Comparison of ENCODE assay signal across 8 mouse cellular contexts in the genomic region with DNA sequence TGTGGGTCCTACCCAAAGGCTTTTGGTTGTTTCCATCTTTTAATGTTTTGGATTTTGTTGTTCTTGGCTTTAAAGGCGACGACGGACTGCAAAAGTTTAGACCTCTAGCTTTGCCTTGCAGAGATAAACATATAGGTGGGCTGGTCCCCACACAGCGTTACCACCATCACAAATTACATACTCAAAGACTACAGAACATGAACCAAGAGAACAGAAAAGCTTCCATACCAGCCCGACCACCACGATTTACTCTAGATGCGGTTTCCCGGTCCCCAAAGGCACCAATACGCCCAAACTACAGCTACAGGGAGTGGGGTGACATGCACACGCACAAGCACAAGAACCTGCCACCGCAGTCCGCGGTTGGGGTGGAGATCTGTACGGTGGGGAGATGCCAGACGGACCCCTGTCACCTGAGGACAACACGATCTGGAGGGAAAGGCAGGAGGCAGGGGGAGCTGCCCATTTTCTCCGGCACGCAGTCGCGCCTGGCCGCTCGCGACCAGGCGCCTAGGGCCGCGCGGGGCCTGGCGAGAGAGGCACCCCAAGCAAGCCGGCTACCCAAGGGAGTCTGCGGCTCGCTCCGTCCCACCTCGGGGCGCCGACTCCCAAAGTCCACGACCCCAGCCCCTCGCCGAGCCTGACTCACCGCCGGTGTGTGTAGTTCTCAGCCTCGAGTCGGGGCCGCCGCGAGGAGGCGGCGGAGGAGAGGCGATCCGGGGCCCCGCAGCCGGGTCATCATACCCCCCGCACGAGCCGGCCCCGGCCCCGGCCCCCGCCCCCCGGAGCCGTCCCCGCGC. TPM values are rescaled to one million over a fixed set of nuclear protein-coding genes. Genes with fewer than 3 reads are reported as not detected.
A peak's percentile ranks its signal among the peaks of the same experiment; 100 is the strongest.
DNase-seq lines count a peak whose midpoint lies in the region; ATAC-seq and TF ChIP-seq lines count a peak whose summit lies in the region.

No protein-coding gene starts in this region.

- H3K27me3 ChIP-seq in heart, embryonic 11.5 days (ENCODE audit: control insufficient read depth, insufficient read depth, low read length): no peaks in the 10 kb centered on the region
- H3K27me3 ChIP-seq in limb, embryonic 10.5 days (ENCODE audit: low read depth, poor library complexity, severe bottlenecking): no peaks in the 10 kb centered on the region
- H3K27me3 ChIP-seq in midbrain, embryonic 15.5 days (replicated peaks): no peaks in the 10 kb centered on the region

- peak; percentile 29 to 34 for DNase-seq in layer of hippocampus, postnatal 36 days
- no peak for DNase-seq in layer of hippocampus, adult 11-12 months (ENCODE audit: low spot score)
- DNase-seq in ES-E14 (ENCODE audit: low read depth, low spot score): no peak
- DNase-seq in cerebellum, postnatal 14 days: peak; percentile 59 to 67
- DNase-seq in limb, embryonic 10.5 days (ENCODE audit: low spot score): peak; percentile 76
- DNase-seq in thymus, postnatal 25 days: peak; percentile 58

- peak overlapping the region; percentile 82 to 95 for H3K4me3 ChIP-seq in ES-E14 (ENCODE audit: insufficient read depth in 1 of 2, low read depth in 1 of 2, low read length in 2 of 2, poor library complexity in 1 of 2, severe bottlenecking in 1 of 2)
- H3K4me3 ChIP-seq in heart, embryonic 11.5 days (ENCODE audit: low read depth, low read length): peak overlapping the region; percentile 96
- peak overlapping the region; percentile 98 for H3K4me3 ChIP-seq in limb, embryonic 10.5 days
- peak overlapping the region; percentile 84 for H3K4me3 ChIP-seq in midbrain, embryonic 15.5 days

- H3K27ac ChIP-seq in ES-E14 (ENCODE audit: insufficient read depth, low read depth, low read length, poor library complexity, severe bottlenecking): no peak overlapping the region; the same call in none of the 2 replicates
- H3K27ac ChIP-seq in heart, embryonic 11.5 days (ENCODE audit: low read depth, low read length): peak overlapping the region; percentile 90
- peak overlapping the region; percentile 98 for H3K27ac ChIP-seq in limb, embryonic 10.5 days
- H3K27ac ChIP-seq in midbrain, embryonic 15.5 days: peak overlapping the region; percentile 91

- H3K36me3 ChIP-seq in ES-E14 (ENCODE audit: control insufficient read depth, insufficient read depth, low read length, poor library complexity, severe bottlenecking): no peaks in the 10 kb centered on the region
- H3K36me3 ChIP-seq in heart, embryonic 11.5 days (ENCODE audit: control insufficient read depth, insufficient read depth, low read length): no peaks in the 10 kb centered on the region
- H3K36me3 ChIP-seq in limb, embryonic 10.5 days: no peaks in the 10 kb centered on the region
- no peaks in the 10 kb centered on the region for H3K36me3 ChIP-seq in midbrain, embryonic 15.5 days (replicated peaks)

- H3K4me2 ChIP-seq in heart, embryonic 11.5 days: peak overlapping the region; percentile 90
- H3K4me2 ChIP-seq in midbrain, embryonic 15.5 days: peak overlapping the region; percentile 77

- peak overlapping the region; percentile 84 for H3K9ac ChIP-seq in ES-E14 (ENCODE audit: insufficient read depth, low read depth, low read length, poor library complexity, severe bottlenecking)
- peak overlapping the region; percentile 95 for H3K9ac ChIP-seq in heart, embryonic 11.5 days (ENCODE audit: low read depth, low read length)
- H3K9ac ChIP-seq in midbrain, embryonic 15.5 days: peak overlapping the region; percentile 94

- peaks cover 4 to 7% of the 10 kb centered on the region in 2 experiments; a peak in 3 of 4 replicates for H3K4me1 ChIP-seq in ES-E14 (ENCODE audit: control insufficient read depth in 2 of 2, insufficient read depth in 2 of 2, low read length in 2 of 2, poor library complexity in 1 of 2)
- peaks cover 9% of the 10 kb centered on the region; the same call in 1 of the 2 replicates for H3K4me1 ChIP-seq in heart, embryonic 11.5 days (ENCODE audit: control insufficient read depth, insufficient read depth, low read length)
- H3K4me1 ChIP-seq in limb, embryonic 10.5 days: peaks cover 14% of the 10 kb centered on the region; the same call in 1 of the 2 replicates
- peaks cover 29% of the 10 kb centered on the region for H3K4me1 ChIP-seq in midbrain, embryonic 15.5 days

- in situ Hi-C loops in ES-E14 (cut with MboI; ENCODE audit: low sequenced_read_pairs in 2 of 2, unreplicated experiment in 2 of 2): no loop called here

- ATAC-seq in heart, embryonic 11.5 days (replicated peaks; ENCODE audit: insufficient number of reproducible peaks, low FRiP score, low TSS enrichment): peak; percentile 56
- ATAC-seq in midbrain, embryonic 15.5 days (replicated peaks): peak; percentile 88

- H3K9me3 ChIP-seq in ES-E14 (ENCODE audit: control insufficient read depth, insufficient read depth, low read depth, low read length): no peaks in the 10 kb centered on the region
- no peaks in the 10 kb centered on the region for H3K9me3 ChIP-seq in heart, embryonic 11.5 days (replicated peaks; ENCODE audit: control insufficient read depth, low read length)
- H3K9me3 ChIP-seq in limb, embryonic 10.5 days (replicated peaks): no peaks in the 10 kb centered on the region
- no peaks in the 10 kb centered on the region for H3K9me3 ChIP-seq in midbrain, embryonic 15.5 days

- WGBS in heart, embryonic 11.5 days (ENCODE audit: insufficient replicate concordance): under 1% methylated on average over 56 of the region's 61 CpGs
- under 1% methylated on average over 55 of the region's 61 CpGs for WGBS in limb, embryonic 10.5 days
- under 1% methylated on average over 46 of the region's 61 CpGs for WGBS in midbrain, embryonic 15.5 days

TF ChIP-seq in ES-E14, 5 proteins besides CTCF, POLR2A, EP300 and RAD21:
- TF ChIP-seq HCFC1 (IDR thresholded peaks at IDR 0.05; ENCODE audit: borderline replicate concordance, insufficient read depth, low read length): no peak
- no peak for TF ChIP-seq CHD2 (IDR thresholded peaks at IDR 0.05; ENCODE audit: low read depth, low read length)
- TF ChIP-seq MAFK (IDR thresholded peaks at IDR 0.05; ENCODE audit: insufficient read depth, low read depth, low read length): no peak
- no peak for TF ChIP-seq ZNF384 (IDR thresholded peaks at IDR 0.05; ENCODE audit: low read depth, low read length)
- TF ChIP-seq ZC3H11A (IDR thresholded peaks at IDR 0.05; ENCODE audit: borderline replicate concordance, low read depth, low read length): no peak

RNA-seq across cellular contexts. Expression of a gene that starts 0.8 kb away (rescaled TPM):
- 100 to 1,000 TPM; 122 to 138 TPM for total RNA-seq in layer of hippocampus, postnatal 36 days (2021)
- total RNA-seq in ES-E14 (2012; rRNA removed): 20.2 and 21.8 TPM in 2 replicates
- 12.2 and 12.7 TPM in 2 replicates for polyA plus RNA-seq in heart, embryonic 11.5 days (2014; fragmentation: Nextera tagmentation; extraction: Ambion mirVana)
- polyA plus RNA-seq in limb, embryonic 10.5 days (2016; fragmentation: Nextera tagmentation; extraction: Ambion mirVana): 8.7 and 10.6 TPM in 2 replicates
- polyA plus RNA-seq in midbrain, embryonic 15.5 days (2015; fragmentation: Nextera tagmentation; extraction: Ambion mirVana): 13.0 and 13.2 TPM in 2 replicates

RNA-seq across cellular contexts. Expression of a gene that starts 18.7 kb away (rescaled TPM):
- 10 to 100 TPM in 1 of 2 experiments, 1 to 10 TPM in 1; 5.9 to 14.0 TPM for total RNA-seq in layer of hippocampus, postnatal 36 days (2021)
- total RNA-seq in ES-E14 (2012; rRNA removed): 7.1 and 8.2 TPM in 2 replicates
- polyA plus RNA-seq in heart, embryonic 11.5 days (2014; fragmentation: Nextera tagmentation; extraction: Ambion mirVana): 23.4 and 27.5 TPM in 2 replicates
- 37.9 and 42.1 TPM in 2 replicates for polyA plus RNA-seq in limb, embryonic 10.5 days (2016; fragmentation: Nextera tagmentation; extraction: Ambion mirVana)
- 20.4 and 24.1 TPM in 2 replicates for polyA plus RNA-seq in midbrain, embryonic 15.5 days (2015; fragmentation: Nextera tagmentation; extraction: Ambion mirVana)

RNA-seq across cellular contexts. Expression of a gene that starts 18.8 kb away (rescaled TPM):
- total RNA-seq in layer of hippocampus, postnatal 36 days (2021): 10 to 100 TPM; 11.7 to 12.8 TPM
- 10.1 and 12.8 TPM in 2 replicates for total RNA-seq in ES-E14 (2012; rRNA removed)
- 17.5 and 20.4 TPM in 2 replicates for polyA plus RNA-seq in heart, embryonic 11.5 days (2014; fragmentation: Nextera tagmentation; extraction: Ambion mirVana)
- polyA plus RNA-seq in limb, embryonic 10.5 days (2016; fragmentation: Nextera tagmentation; extraction: Ambion mirVana): 21.4 and 23.6 TPM in 2 replicates
- 24.4 and 24.5 TPM in 2 replicates for polyA plus RNA-seq in midbrain, embryonic 15.5 days (2015; fragmentation: Nextera tagmentation; extraction: Ambion mirVana)

RNA-seq across cellular contexts. Expression of a gene that starts 18.8 kb away (rescaled TPM):
- under 1 TPM; 0.25 to 0.58 TPM for total RNA-seq in layer of hippocampus, postnatal 36 days (2021)
- total RNA-seq in ES-E14 (2012; rRNA removed): 0.32 and 0.76 TPM in 2 replicates
- polyA plus RNA-seq in heart, embryonic 11.5 days (2014; fragmentation: Nextera tagmentation; extraction: Ambion mirVana): 0.18 and 0.19 TPM in 2 replicates
- polyA plus RNA-seq in limb, embryonic 10.5 days (2016; fragmentation: Nextera tagmentation; extraction: Ambion mirVana): 0.18 and 0.26 TPM in 2 replicates
- 0.35 and 0.47 TPM in 2 replicates for polyA plus RNA-seq in midbrain, embryonic 15.5 days (2015; fragmentation: Nextera tagmentation; extraction: Ambion mirVana)

RNA-seq across cellular contexts. Expression of a gene that starts 41.9 kb away (rescaled TPM):
- total RNA-seq in layer of hippocampus, postnatal 36 days (2021): 1 to 10 TPM; 1.5 to 2.1 TPM
- total RNA-seq in ES-E14 (2012; rRNA removed): 0.90 and 1.4 TPM in 2 replicates
- polyA plus RNA-seq in heart, embryonic 11.5 days (2014; fragmentation: Nextera tagmentation; extraction: Ambion mirVana): 0.36 and 0.66 TPM in 2 replicates
- 0.11 and 0.15 TPM in 2 replicates for polyA plus RNA-seq in limb, embryonic 10.5 days (2016; fragmentation: Nextera tagmentation; extraction: Ambion mirVana)
- 0.18 and 0.32 TPM in 2 replicates for polyA plus RNA-seq in midbrain, embryonic 15.5 days (2015; fragmentation: Nextera tagmentation; extraction: Ambion mirVana)

Comparison
In these comparisons a context has a peak if more than half of its experiments do, and no peak if none do; other contexts are left out.
1. DNase-seq: peak in layer of hippocampus, postnatal 36 days (2 of 2), cerebellum, postnatal 14 days (2 of 2), limb, embryonic 10.5 days (single experiment) and thymus, postnatal 25 days (single experiment); none in layer of hippocampus, adult 11-12 months (single experiment) and ES-E14 (single experiment).
2. Peak in every context shown above with its lines, with median percentiles within 50 percentile points of each other: H3K4me3 ChIP-seq and H3K9ac ChIP-seq.